Mouse (Mus musculus): Measurements from ENCODE around the gene Epor.

GRCm38 (mm10) chr9:21929208-21929607 lies 34.1 kb downstream of the Epor start:
- TF ChIP-seq POLR2A (IDR thresholded peaks at IDR 0.05; ENCODE audit: insufficient read depth, low read length), result no peak
- no peak for TF ChIP-seq CTCF (IDR thresholded peaks at IDR 0.05; ENCODE audit: low read depth, low read length)

Data from ES-Bruce4 (cell line).